Mouse (Mus musculus) hindbrain, embryonic 10.5 days (tissue): ENCODE results near the gene Fmnl2. TPM values are rescaled to one million over a fixed set of nuclear protein-coding genes. Genes with fewer than 3 reads are reported as not detected.
A peak's percentile ranks its signal among the peaks of the same experiment; 100 is the strongest.

ENCODE experiments used
- DNase-seq: peaks from one replicate; pipeline ENCODE4 v3.0.0-alpha.2; 2017; ENCODE audit warnings: low spot score
- H3K27ac ChIP-seq: fragments of 300-500 bp; sonication (generic); 2 replicates; pipeline ENCODE4 v1.5.1; 2016; ENCODE audit warnings: mild to moderate bottlenecking, moderate library complexity
- H3K27me3 ChIP-seq: fragments of 300-500 bp; sonication (generic); 2 replicates; pipeline ENCODE4 v1.6.1; 2016; ENCODE audit warnings: mild to moderate bottlenecking; ENCODE audit not compliant: poor library complexity, insufficient read depth, severe bottlenecking
- H3K36me3 ChIP-seq: fragments of 300-500 bp; sonication (generic); 2 replicates; pipeline ENCODE4 v1.6.1; 2016; ENCODE audit warnings: mild to moderate bottlenecking, moderate library complexity
- H3K4me1 ChIP-seq: fragments of 300-500 bp; sonication (generic); replicated peaks from 2 replicates; pipeline ENCODE4 v1.6.1; 2016; ENCODE audit warnings: mild to moderate bottlenecking
- H3K4me3 ChIP-seq: fragments of 300-500 bp; sonication (generic); 2 replicates; pipeline ENCODE4 v1.5.1; 2016; ENCODE audit warnings: mild to moderate bottlenecking, moderate library complexity
- H3K9me3 ChIP-seq: fragments of 300-500 bp; sonication (generic); 2 replicates; pipeline ENCODE4 v1.6.1; 2016; ENCODE audit warnings: mild to moderate bottlenecking, moderate library complexity
- WGBS: fragments of 180-500 bp; shearing (Covaris S2); methylation state at CpG from one replicate; pipeline ENCODE4 v1.1.7; 2016; 5-methylcytosine and 5-hydroxymethylcytosine counted together
- polyA plus RNA-seq: library from polyadenylated mRNA; unstranded; fragments of >200 nt; fragmentation: Nextera tagmentation; extraction: Ambion mirVana; gene quantifications from 2 replicates; pipeline ENCODE4 v1.2.1, GENCODE M21; 2016

Fmnl2 gene
- polyA plus RNA-seq, 1 experiment from 2014 or later, result 5.7 TPM

GRCm38 (mm10) chr2:52928401-52928800 is 70.7 kb downstream of the Fmnl2 start:
- Histone ChIP-seq H3K27ac (peak overlapping the region; percentile 42), H3K4me1 (peaks cover 25% of the 10 kb centered on the region), H3K27me3 (no peaks in the 10 kb centered on the region), H3K36me3 (no peaks in the 10 kb centered on the region), H3K9me3 (no peaks in the 10 kb centered on the region), H3K4me3 (no peak overlapping the region)
- 46% methylated on average over 3 of the region's 3 CpGs for whole genome bisulfite sequencing
- no peak for DNase-seq

- WGBS, result 91% methylated on average over 5 of the region's 5 CpGs
- Histone ChIP-seq H3K36me3 (no peaks in the 10 kb centered on the region), H3K4me1 (peaks cover 25% of the 10 kb centered on the region), H3K9me3 (no peaks in the 10 kb centered on the region), H3K4me3 (no peak overlapping the region), H3K27ac (no peak overlapping the region), H3K27me3 (no peaks in the 10 kb centered on the region)
- DNase-seq, result no peak
These were observed 72.6 kb downstream of the Fmnl2 start for GRCm38 (mm10) chr2:52930106-52930868.

- DNase-seq, result no peak
- Histone ChIP-seq H3K4me3 (no peak overlapping the region), H3K27me3 (no peaks in the 10 kb centered on the region), H3K9me3 (no peaks in the 10 kb centered on the region), H3K27ac (no peak overlapping the region), H3K36me3 (no peaks in the 10 kb centered on the region), H3K4me1 (peaks cover 26% of the 10 kb centered on the region)
- WGBS, result 88% methylated on average over 2 of the region's 2 CpGs
These were observed 73.7 kb downstream of the Fmnl2 start for GRCm38 (mm10) chr2:52931315-52931714.

- Histone ChIP-seq H3K4me1 (peaks cover 24% of the 10 kb centered on the region), H3K36me3 (no peaks in the 10 kb centered on the region), H3K27ac (no peak overlapping the region), H3K27me3 (no peaks in the 10 kb centered on the region), H3K4me3 (no peak overlapping the region), H3K9me3 (no peaks in the 10 kb centered on the region)
- WGBS, result 87% methylated on average over 6 of the region's 6 CpGs
- DNase-seq, result no peak
These were observed 78.2 kb downstream of the Fmnl2 start for GRCm38 (mm10) chr2:52935906-52936305.

- Histone ChIP-seq H3K4me3 (no peak overlapping the region), H3K36me3 (no peaks in the 10 kb centered on the region), H3K27me3 (no peaks in the 10 kb centered on the region), H3K4me1 (peaks cover 25% of the 10 kb centered on the region), H3K27ac (no peak overlapping the region), H3K9me3 (no peaks in the 10 kb centered on the region)
- WGBS, result 49% methylated on average over 6 of the region's 6 CpGs
- DNase-seq, result no peak
These were observed 80.9 kb downstream of the Fmnl2 start for GRCm38 (mm10) chr2:52938351-52939074.

GRCm38 (mm10) chr2:52943644-52944423 is 86.2 kb downstream of the Fmnl2 start:
- Histone ChIP-seq H3K27ac (peak overlapping the region; percentile 29; the same call in 1 of the 2 replicates), H3K36me3 (peaks cover 6% of the 10 kb centered on the region; the same call in 1 of the 2 replicates), H3K4me3 (no peak overlapping the region), H3K27me3 (no peaks in the 10 kb centered on the region), H3K9me3 (no peaks in the 10 kb centered on the region), H3K4me1 (peaks cover 38% of the 10 kb centered on the region)
- no peak for DNase-seq
- WGBS, result 81% methylated on average over 9 of the region's 9 CpGs

GRCm38 (mm10) chr2:52944594-52944993 is 86.9 kb downstream of the Fmnl2 start:
- Histone ChIP-seq H3K27ac (0 out of 2 replicates have a peak overlapping the region, but pooled peaks have one; percentile 37), H3K36me3 (peaks cover 12% of the 10 kb centered on the region), H3K4me1 (peaks cover 34% of the 10 kb centered on the region), H3K27me3 (no peaks in the 10 kb centered on the region), H3K4me3 (no peak overlapping the region), H3K9me3 (no peaks in the 10 kb centered on the region)
- DNase-seq, result no peak
- 92% methylated on average over 5 of the region's 5 CpGs for WGBS

- Histone ChIP-seq H3K27ac (peak overlapping the region; percentile 76), H3K27me3 (no peaks in the 10 kb centered on the region), H3K4me3 (no peak overlapping the region), H3K36me3 (peaks cover 12% of the 10 kb centered on the region), H3K4me1 (peaks cover 36% of the 10 kb centered on the region), H3K9me3 (no peaks in the 10 kb centered on the region)
- no peak for DNase-seq
- 67% methylated on average over 2 of the region's 2 CpGs for WGBS
These were observed 88.4 kb downstream of the Fmnl2 start for GRCm38 (mm10) chr2:52946074-52946473.

- Histone ChIP-seq H3K4me1 (peaks cover 38% of the 10 kb centered on the region), H3K36me3 (peaks cover 12% of the 10 kb centered on the region), H3K27ac (peak overlapping the region; percentile 59), H3K4me3 (no peak overlapping the region), H3K27me3 (no peaks in the 10 kb centered on the region), H3K9me3 (no peaks in the 10 kb centered on the region)
- DNase-seq, result no peak
- 58% methylated on average over 11 of the region's 11 CpGs for WGBS
These were observed 89.0 kb downstream of the Fmnl2 start for GRCm38 (mm10) chr2:52946524-52947186.

GRCm38 (mm10) chr2:52948406-52948805 is 90.7 kb downstream of the Fmnl2 start:
- WGBS, result 90% methylated on average over 3 of the region's 3 CpGs
- peaks cover 41% of the 10 kb centered on the region for H3K4me1 ChIP-seq

GRCm38 (mm10) chr2:52949556-52949955 is 91.9 kb downstream of the Fmnl2 start:
- WGBS, result 97% methylated on average over 4 of the region's 4 CpGs
- Histone ChIP-seq H3K9me3 (peaks cover 2% of the 10 kb centered on the region; the same call in 1 of the 2 replicates), H3K27ac (no peak overlapping the region), H3K4me3 (no peak overlapping the region), H3K4me1 (peaks cover 34% of the 10 kb centered on the region), H3K27me3 (no peaks in the 10 kb centered on the region), H3K36me3 (peaks cover 12% of the 10 kb centered on the region)
- no peak for DNase-seq

More at GRCm38 (mm10) chr2:52948406-52948805, 90.7 kb downstream of the Fmnl2 start:
- peaks cover 12% of the 10 kb centered on the region for H3K36me3 ChIP-seq
- H3K27ac ChIP-seq, result no peak overlapping the region
- no peak for DNase-seq
- no peaks in the 10 kb centered on the region for H3K27me3 ChIP-seq
- H3K9me3 ChIP-seq, result no peaks in the 10 kb centered on the region
- no peak overlapping the region for H3K4me3 ChIP-seq

- 86% methylated on average over 4 of the region's 4 CpGs for WGBS
- Histone ChIP-seq H3K4me1 (peaks cover 32% of the 10 kb centered on the region), H3K27me3 (no peaks in the 10 kb centered on the region)
These were observed 92.6 kb downstream of the Fmnl2 start for GRCm38 (mm10) chr2:52950226-52950625.

More at GRCm38 (mm10) chr2:52950226-52950625, 92.6 kb downstream of the Fmnl2 start:
- no peak for DNase-seq
- Histone ChIP-seq H3K9me3 (peaks cover 3% of the 10 kb centered on the region; the same call in 1 of the 2 replicates), H3K27ac (no peak overlapping the region), H3K4me3 (no peak overlapping the region), H3K36me3 (peaks cover 12% of the 10 kb centered on the region)
